7 mouse cellular contexts compared by ENCODE assay signal in the genomic region with DNA sequence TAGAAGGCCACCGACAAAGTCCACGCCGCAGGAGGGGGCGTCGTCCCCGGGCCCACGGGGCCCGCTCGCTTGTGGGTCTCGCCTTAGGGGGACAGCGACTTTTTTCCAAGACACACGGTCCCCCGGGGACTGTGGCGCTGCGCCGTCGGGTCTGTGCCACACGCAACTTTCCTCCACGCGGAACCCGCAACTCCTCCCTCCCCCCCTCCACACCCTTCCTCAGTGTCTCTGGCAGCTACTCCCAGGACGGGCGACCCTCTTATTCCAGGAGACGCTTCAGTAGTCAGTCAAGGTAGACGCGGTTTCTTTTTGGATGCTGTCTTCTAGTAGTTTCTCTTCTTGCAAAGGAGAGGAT. TPM values are rescaled to one million over a fixed set of nuclear protein-coding genes. Genes with fewer than 3 reads are reported as not detected.
DNase-seq lines count a peak whose midpoint lies in the region; ATAC-seq and TF ChIP-seq lines count a peak whose summit lies in the region.

No protein-coding gene starts in this region.

- 0% methylated on average over 26 of the region's 26 CpGs for WGBS in liver, embryonic 14.5 days (ENCODE audit: insufficient replicate concordance)
- 0% methylated on average over 26 of the region's 26 CpGs for WGBS in stomach, embryonic 14.5 days

- TF ChIP-seq EP300 in liver, embryonic 14.5 days (IDR thresholded peaks at IDR 0.05; ENCODE audit: low read depth), result no peak

- H3K27me3 ChIP-seq in liver, embryonic 14.5 days (ENCODE audit: control insufficient read depth, insufficient read depth, low read length), result peaks cover 31% of the 10 kb centered on the region
- no peaks in the 10 kb centered on the region for H3K27me3 ChIP-seq in stomach, embryonic 14.5 days (ENCODE audit: control insufficient read depth, insufficient read depth, low read length)

- H3K4me2 ChIP-seq in liver, embryonic 14.5 days (ENCODE audit: low read depth), result peak overlapping the region; percentile 62
- H3K4me2 ChIP-seq in stomach, embryonic 14.5 days (replicated peaks; ENCODE audit: low read depth, low read length), result peak overlapping the region; percentile 86

- H3K4me1 ChIP-seq in brown adipose tissue, adult 24 weeks (ENCODE audit: control insufficient read depth, insufficient read depth, insufficient read length, low read length), result peaks cover 7% of the 10 kb centered on the region; the same call in 1 of the 2 replicates
- no peaks in the 10 kb centered on the region for H3K4me1 ChIP-seq in liver, embryonic 14.5 days (replicated peaks; ENCODE audit: control insufficient read depth in 2 of 2, insufficient read depth in 2 of 2, low read length in 1 of 2)
- 0 out of 2 replicates have a peak, but pooled peaks cover 8% of the 10 kb centered on the region for H3K4me1 ChIP-seq in stomach, embryonic 14.5 days (ENCODE audit: control insufficient read depth, insufficient read depth, low read length)

- peak; percentile 45 for DNase-seq in left cerebral cortex, postnatal 4 days
- DNase-seq in left cerebral cortex, postnatal 25 days (ENCODE audit: low spot score in 2 of 2), result no peak
- DNase-seq in forelimb bud, embryonic 11.5 days (ENCODE audit: low read depth, low spot score), result peak; percentile 19
- DNase-seq in liver, embryonic 14.5 days (ENCODE audit: low read depth in 3 of 3, low spot score in 3 of 3), result no peak
- no peak for DNase-seq in cerebellum, adult 9-11 months

- intact Hi-C loops in left cerebral cortex, postnatal 4 days (cut with DNase I), result loop anchor here (5.0 kb wide), 3 partner anchors 140 to 1135 kb away; no protein-coding TSS in a partner anchor
- intact Hi-C loops in left cerebral cortex, postnatal 25 days (cut with DNase I), result loop anchor here (2.0 to 5.0 kb wide), 2 partner anchors 814 to 1610 kb away; no protein-coding TSS in a partner anchor

- H3K36me3 ChIP-seq in liver, embryonic 14.5 days (replicated peaks; ENCODE audit: control insufficient read depth, insufficient read depth, low read depth), result no peaks in the 10 kb centered on the region
- H3K36me3 ChIP-seq in stomach, embryonic 14.5 days (ENCODE audit: control insufficient read depth, insufficient read depth, low read length), result no peaks in the 10 kb centered on the region

- peak overlapping the region; percentile 37; the same call in 1 of the 2 replicates for H3K9ac ChIP-seq in liver, embryonic 14.5 days (replicated peaks)
- peak overlapping the region; percentile 65 for H3K9ac ChIP-seq in stomach, embryonic 14.5 days (replicated peaks; ENCODE audit: low read depth, low read length)

- no peaks in the 10 kb centered on the region for H3K9me3 ChIP-seq in liver, embryonic 14.5 days (ENCODE audit: control insufficient read depth, low read length)
- no peaks in the 10 kb centered on the region for H3K9me3 ChIP-seq in stomach, embryonic 14.5 days (ENCODE audit: control insufficient read depth, low read depth, low read length)

- ATAC-seq in liver, embryonic 14.5 days (ENCODE audit: insufficient read depth), result no peak
- ATAC-seq in stomach, embryonic 14.5 days (ENCODE audit: insufficient number of reproducible peaks, insufficient read depth, low FRiP score, low read depth), result 0 out of 2 replicates have a peak, but pooled peaks have one; percentile 0

- no peak for TF ChIP-seq CTCF in liver, embryonic 14.5 days (IDR thresholded peaks at IDR 0.05; ENCODE audit: low read depth)

- peak overlapping the region; percentile 67 for H3K4me3 ChIP-seq in brown adipose tissue, adult 24 weeks (ENCODE audit: insufficient read depth, low read depth, low read length)
- peak overlapping the region; percentile 58 to 64 for H3K4me3 ChIP-seq in liver, embryonic 14.5 days (ENCODE audit: insufficient read depth in 1 of 2, low read depth in 2 of 2, low read length in 2 of 2)
- peak overlapping the region; percentile 74 for H3K4me3 ChIP-seq in stomach, embryonic 14.5 days (ENCODE audit: low read depth, low read length)

- H3K27ac ChIP-seq in brown adipose tissue, adult 24 weeks (replicated peaks; ENCODE audit: low read depth, low read length), result no peak overlapping the region
- no peak overlapping the region for H3K27ac ChIP-seq in liver, embryonic 14.5 days
- peak overlapping the region; percentile 85 for H3K27ac ChIP-seq in stomach, embryonic 14.5 days (ENCODE audit: low read length)

RNA-seq across cellular contexts. Expression of gene Alcam, which starts 1.4 kb away (rescaled TPM):
- total RNA-seq in left cerebral cortex, postnatal 4 days (2021), result 100 to 1,000 TPM; 147 to 150 TPM
- 100 to 1,000 TPM; 163 to 183 TPM for total RNA-seq in left cerebral cortex, postnatal 25 days (2021)
- polyA plus RNA-seq in brown adipose tissue, adult 24 weeks (2012; ENCODE audit: insufficient read depth, insufficient read length, missing spikeins), result 1.3 and 2.3 TPM in 2 replicates
- 5.7 and 7.3 TPM in 2 replicates for polyA plus RNA-seq in liver, embryonic 14.5 days (2012; rRNA removed)
- 7.5 and 8.1 TPM in 2 replicates for polyA plus RNA-seq in liver, embryonic 14.5 days (2014; fragmentation: Nextera tagmentation; extraction: Ambion mirVana)
- 103 TPM in 2 replicates for polyA plus RNA-seq in stomach, embryonic 14.5 days (2014; fragmentation: Nextera tagmentation; extraction: Ambion mirVana)

Comparison
In these comparisons a context has a peak if more than half of its experiments do, and no peak if none do; other contexts are left out.
1. DNase-seq: peak in left cerebral cortex, postnatal 4 days (single experiment) and forelimb bud, embryonic 11.5 days (single experiment); none in left cerebral cortex, postnatal 25 days (0 of 2), liver, embryonic 14.5 days (0 of 3) and cerebellum, adult 9-11 months (single experiment).
2. RNA of gene Alcam, which starts 1.4 kb away (polyA plus RNA-seq): 103 TPM in stomach, embryonic 14.5 days; 5.7 to 8.1 TPM in liver, embryonic 14.5 days and 1.3 to 2.3 TPM in brown adipose tissue, adult 24 weeks; every median in the first group is over 10 times any median in the second.
3. Peak in every context shown above with its lines, with median percentiles within 50 percentile points of each other: H3K4me3 ChIP-seq.